Mouse (Mus musculus): ENCODE results near the gene Cavin4. TPM values are rescaled to one million over a fixed set of nuclear protein-coding genes. Genes with fewer than 3 reads are reported as not detected.

Gene Cavin4
- 0.76 and 1.4 TPM in 2 replicates for total RNA-seq (2014; rRNA removed)
- polyA plus RNA-seq (2015; fragmentation: Nextera tagmentation; extraction: Ambion mirVana), result 0.79 and 1.0 TPM in 2 replicates

GRCm38 (mm10) chr4:48663271-48663670 lies at the start of gene Cavin4:
Gene Cavin4, plus strand, starts transcription at chr4:48663514.
- Histone ChIP-seq H3K27me3 (ENCODE audit: insufficient read depth, low read length) (no peaks in the 10 kb centered on the region), H3K36me3 (ENCODE audit: insufficient read depth, low read length) (peaks cover 25% of the 10 kb centered on the region), H3K4me1 (ENCODE audit: insufficient read depth, low read length) (no peaks in the 10 kb centered on the region), H3K27ac (ENCODE audit: low read depth, low read length) (no peak within 1 kb of the TSS), H3K4me2 (ENCODE audit: low read depth, low read length, poor library complexity, severe bottlenecking) (no peak within 1 kb of the TSS), H3K4me3 (ENCODE audit: low read depth, low read length) (no peak within 1 kb of the TSS), H3K9ac (replicated peaks; ENCODE audit: low read length, poor library complexity, severe bottlenecking) (no peak within 1 kb of the TSS), H3K9me3 (ENCODE audit: low read length) (no peaks in the 10 kb centered on the region)
- WGBS, result 89% methylated on average over 10 of the region's 10 CpGs
- ATAC-seq (ENCODE audit: low FRiP score), result no peak
- no peak for DNase-seq (ENCODE audit: low spot score)
- TF ChIP-seq CTCF (IDR thresholded peaks at IDR 0.05), result no peak

DNA sequence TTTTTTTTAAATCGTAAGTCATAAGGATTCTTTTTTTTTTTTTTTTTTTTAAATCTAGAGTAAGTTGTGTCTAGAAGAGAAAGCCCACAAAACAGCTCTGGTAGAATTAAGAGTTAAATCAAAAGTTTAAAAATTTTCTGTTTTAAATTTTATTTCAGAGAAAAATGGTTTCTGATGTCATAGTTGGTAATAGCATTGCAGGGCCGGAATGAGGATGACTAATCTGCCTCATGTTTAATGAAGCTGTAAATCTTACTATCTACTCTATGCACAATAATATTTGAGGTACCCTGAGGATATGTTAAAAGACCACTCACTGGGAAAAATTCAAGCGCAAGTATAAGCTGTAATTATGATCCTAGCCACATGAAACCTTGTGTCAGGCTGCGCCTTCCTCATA lies 47.8 kb upstream of the Cavin4 start:
- no peak for TF ChIP-seq CTCF (IDR thresholded peaks at IDR 0.05)
- ATAC-seq (ENCODE audit: low FRiP score) (no peak), DNase-seq (ENCODE audit: low spot score) (no peak)
- no peak overlapping the region for H3K4me2 ChIP-seq (ENCODE audit: low read depth, low read length, poor library complexity, severe bottlenecking)
- H3K27me3 ChIP-seq (ENCODE audit: insufficient read depth, low read length), result no peaks in the 10 kb centered on the region
- H3K9me3 ChIP-seq (ENCODE audit: low read length), result no peaks in the 10 kb centered on the region
- no peaks in the 10 kb centered on the region for H3K4me1 ChIP-seq (ENCODE audit: insufficient read depth, low read length)
- H3K9ac ChIP-seq (replicated peaks; ENCODE audit: low read length, poor library complexity, severe bottlenecking), result no peak overlapping the region
- H3K4me3 ChIP-seq (ENCODE audit: low read depth, low read length), result no peak overlapping the region
- WGBS, result 72% methylated on average over 4 of the region's 4 CpGs
- H3K27ac ChIP-seq (ENCODE audit: low read depth, low read length), result no peak overlapping the region
- peaks cover 4% of the 10 kb centered on the region; the same call in 1 of the 2 replicates for H3K36me3 ChIP-seq (ENCODE audit: insufficient read depth, low read length)

DNA sequence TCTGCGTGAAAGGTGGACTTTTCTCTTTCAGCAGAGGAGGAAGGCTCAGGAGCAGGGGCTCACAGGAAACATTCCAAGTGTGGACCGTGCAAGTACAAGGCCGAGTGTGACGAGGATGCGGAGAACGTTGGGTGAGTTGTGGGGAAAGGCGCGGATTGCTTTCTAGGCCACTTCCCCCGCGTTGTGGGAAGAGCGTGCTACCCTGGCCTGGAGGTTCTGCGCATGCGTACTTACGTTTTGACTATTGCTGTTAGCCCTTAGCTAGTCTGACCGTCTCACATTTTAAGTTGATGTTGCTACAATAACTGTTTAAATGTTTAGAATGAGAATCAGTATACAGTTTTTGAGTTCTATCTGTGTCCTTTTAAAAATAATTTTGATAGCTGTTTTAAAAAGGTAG lies 46.1 kb upstream of the Cavin4 start:
- Histone ChIP-seq H3K9ac (replicated peaks; ENCODE audit: low read length, poor library complexity, severe bottlenecking) (no peak overlapping the region), H3K27me3 (ENCODE audit: insufficient read depth, low read length) (no peaks in the 10 kb centered on the region), H3K9me3 (ENCODE audit: low read length) (no peaks in the 10 kb centered on the region), H3K36me3 (ENCODE audit: insufficient read depth, low read length) (peaks cover 15% of the 10 kb centered on the region; the same call in 1 of the 2 replicates), H3K4me1 (ENCODE audit: insufficient read depth, low read length) (no peaks in the 10 kb centered on the region), H3K4me2 (ENCODE audit: low read depth, low read length, poor library complexity, severe bottlenecking) (no peak overlapping the region), H3K4me3 (ENCODE audit: low read depth, low read length) (no peak overlapping the region), H3K27ac (ENCODE audit: low read depth, low read length) (no peak overlapping the region)
- no peak for ATAC-seq (ENCODE audit: low FRiP score)
- DNase-seq (ENCODE audit: low spot score), result no peak
- 97% methylated on average over 15 of the region's 15 CpGs for WGBS
- no peak for TF ChIP-seq CTCF (IDR thresholded peaks at IDR 0.05)

DNA sequence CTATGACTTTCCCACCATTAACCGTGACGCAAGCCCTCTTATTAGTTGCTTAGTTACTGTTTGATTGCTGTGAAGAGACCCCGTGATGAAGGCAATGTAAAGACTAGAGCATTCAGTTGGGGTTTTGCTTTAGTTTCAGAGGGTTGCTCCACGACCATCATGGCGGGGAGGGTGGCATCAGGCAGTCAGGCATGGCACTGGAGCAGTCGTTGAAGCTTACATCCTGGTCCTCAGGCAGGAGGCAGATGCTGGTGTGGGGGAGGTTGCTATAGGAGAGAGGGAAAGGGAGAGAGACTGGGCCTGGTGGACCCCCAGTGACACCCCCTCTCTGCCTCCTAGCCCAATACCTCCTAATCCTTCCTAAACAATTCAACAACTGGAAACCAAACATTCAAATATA lies 43.2 kb upstream of the Cavin4 start:
- DNase-seq (ENCODE audit: low spot score), result no peak
- WGBS, result 92% methylated on average over 6 of the region's 6 CpGs
- Histone ChIP-seq H3K9me3 (ENCODE audit: low read length) (no peaks in the 10 kb centered on the region), H3K9ac (replicated peaks; ENCODE audit: low read length, poor library complexity, severe bottlenecking) (no peak overlapping the region), H3K4me2 (ENCODE audit: low read depth, low read length, poor library complexity, severe bottlenecking) (no peak overlapping the region), H3K4me1 (ENCODE audit: insufficient read depth, low read length) (no peaks in the 10 kb centered on the region), H3K27me3 (ENCODE audit: insufficient read depth, low read length) (no peaks in the 10 kb centered on the region), H3K27ac (ENCODE audit: low read depth, low read length) (no peak overlapping the region), H3K36me3 (ENCODE audit: insufficient read depth, low read length) (peaks cover 15% of the 10 kb centered on the region; the same call in 1 of the 2 replicates), H3K4me3 (ENCODE audit: low read depth, low read length) (no peak overlapping the region)
- no peak for TF ChIP-seq CTCF (IDR thresholded peaks at IDR 0.05)
- ATAC-seq (ENCODE audit: low FRiP score), result no peak

GRCm38 (mm10) chr4:48622246-48622645 lies 41.1 kb upstream of the Cavin4 start:
- H3K4me2 ChIP-seq (ENCODE audit: low read depth, low read length, poor library complexity, severe bottlenecking), result no peak overlapping the region
- WGBS, result 94% methylated on average over 6 of the region's 6 CpGs
- ATAC-seq (ENCODE audit: low FRiP score) (no peak), DNase-seq (ENCODE audit: low spot score) (no peak)
- no peaks in the 10 kb centered on the region for H3K9me3 ChIP-seq (ENCODE audit: low read length)
- H3K27ac ChIP-seq (ENCODE audit: low read depth, low read length), result no peak overlapping the region
- peaks cover 11% of the 10 kb centered on the region; the same call in 1 of the 2 replicates for H3K36me3 ChIP-seq (ENCODE audit: insufficient read depth, low read length)
- no peak overlapping the region for H3K9ac ChIP-seq (replicated peaks; ENCODE audit: low read length, poor library complexity, severe bottlenecking)
- no peaks in the 10 kb centered on the region for H3K27me3 ChIP-seq (ENCODE audit: insufficient read depth, low read length)
- no peak for TF ChIP-seq CTCF (IDR thresholded peaks at IDR 0.05)
- no peak overlapping the region for H3K4me3 ChIP-seq (ENCODE audit: low read depth, low read length)
- no peaks in the 10 kb centered on the region for H3K4me1 ChIP-seq (ENCODE audit: insufficient read depth, low read length)

DNA sequence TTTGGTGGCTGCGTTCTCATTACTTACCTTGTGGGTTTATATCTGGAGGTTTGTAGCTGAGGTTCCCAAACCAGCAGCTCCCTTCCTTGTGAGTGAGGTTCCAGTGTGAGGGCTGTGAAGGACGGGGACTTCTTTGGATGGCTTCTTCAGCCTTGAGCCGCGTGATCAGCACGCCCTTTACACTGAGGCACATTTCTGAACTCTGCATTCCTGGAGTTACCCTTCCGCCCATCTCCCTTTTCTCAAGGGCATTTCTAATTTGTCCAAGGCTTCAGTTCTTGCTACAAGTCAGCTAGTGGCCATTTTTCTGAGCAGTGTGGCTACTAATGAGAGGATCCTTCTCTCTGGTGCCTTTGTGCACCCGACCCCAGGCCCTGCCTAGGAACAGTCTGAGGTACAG lies 40.4 kb upstream of the Cavin4 start:
- Histone ChIP-seq H3K27me3 (ENCODE audit: insufficient read depth, low read length) (no peaks in the 10 kb centered on the region), H3K4me3 (ENCODE audit: low read depth, low read length) (no peak overlapping the region), H3K27ac (ENCODE audit: low read depth, low read length) (no peak overlapping the region), H3K9me3 (ENCODE audit: low read length) (no peaks in the 10 kb centered on the region), H3K36me3 (ENCODE audit: insufficient read depth, low read length) (peaks cover 11% of the 10 kb centered on the region; the same call in 1 of the 2 replicates), H3K4me2 (ENCODE audit: low read depth, low read length, poor library complexity, severe bottlenecking) (no peak overlapping the region), H3K4me1 (ENCODE audit: insufficient read depth, low read length) (no peaks in the 10 kb centered on the region), H3K9ac (replicated peaks; ENCODE audit: low read length, poor library complexity, severe bottlenecking) (no peak overlapping the region)
- DNase-seq (ENCODE audit: low spot score), result no peak
- ATAC-seq (ENCODE audit: low FRiP score), result no peak
- WGBS, result 89% methylated on average over 7 of the region's 7 CpGs
- no peak for TF ChIP-seq CTCF (IDR thresholded peaks at IDR 0.05)

Measured in midbrain, postnatal 0 days (tissue).